Mouse (Mus musculus): ENCODE results near the gene Fbxl13.

Fbxl13 gene

DNA sequence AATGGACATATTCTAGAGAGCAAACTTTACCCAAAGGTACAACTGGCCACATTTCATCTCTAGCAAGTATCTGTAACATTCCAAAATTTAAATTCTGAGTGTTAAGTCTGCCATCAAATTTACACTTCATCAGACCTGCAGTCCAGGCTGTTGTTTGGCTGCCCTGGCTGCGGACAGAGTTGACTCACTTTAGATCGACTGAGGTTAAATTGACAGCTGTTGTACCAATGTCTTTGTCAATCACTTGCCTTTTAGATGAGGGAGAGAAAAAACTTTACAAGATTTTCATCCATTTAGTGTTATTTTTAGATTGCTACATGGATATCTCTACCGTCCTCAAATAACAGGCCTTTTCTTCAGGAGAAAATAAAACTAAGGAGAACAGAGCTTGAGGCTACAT, 126.3 kb downstream of the Fbxl13 start:
- no peak for DNase-seq (ENCODE audit: low spot score)

DNA sequence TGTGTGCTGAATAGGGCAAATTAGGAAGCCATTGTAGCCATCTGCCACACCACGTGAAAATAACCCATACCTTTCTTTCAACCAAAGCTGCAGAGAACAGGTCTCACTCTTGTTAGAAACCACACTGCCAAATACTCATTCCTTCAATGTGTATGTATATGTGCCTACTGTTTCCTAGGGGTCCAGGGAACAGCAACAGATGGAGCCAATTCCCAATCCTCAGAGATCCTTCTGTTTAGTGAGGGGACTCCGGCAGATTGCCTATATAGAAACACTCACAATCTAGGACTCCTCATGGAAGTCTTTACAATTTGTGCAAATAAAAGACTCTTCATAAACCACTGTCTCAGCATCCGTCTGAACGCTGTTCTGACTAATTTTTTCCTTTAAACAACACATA, 127.2 kb downstream of the Fbxl13 start:
- DNase-seq (ENCODE audit: low spot score) = no peak

DNA sequence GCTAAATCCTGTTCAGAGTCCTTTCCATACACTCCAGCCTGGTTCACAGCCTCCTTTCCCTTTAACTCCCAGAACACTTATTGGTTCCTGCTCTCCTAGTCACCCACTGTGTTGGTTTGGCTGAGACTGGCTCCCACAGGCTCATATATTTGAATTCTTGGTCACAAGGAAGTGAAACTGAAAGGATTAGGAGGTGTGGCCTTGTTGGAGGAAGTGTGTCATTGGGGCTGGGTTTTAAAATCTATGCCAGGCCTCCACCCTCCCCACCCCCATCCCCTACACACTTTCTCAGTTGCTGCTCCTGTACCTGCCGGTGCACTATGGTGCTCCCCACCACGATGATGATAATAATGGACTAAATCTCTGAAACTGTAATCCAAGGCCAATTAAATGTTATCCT, 127.9 kb downstream of the Fbxl13 start:
- DNase-seq (ENCODE audit: low spot score) = no peak

DNA sequence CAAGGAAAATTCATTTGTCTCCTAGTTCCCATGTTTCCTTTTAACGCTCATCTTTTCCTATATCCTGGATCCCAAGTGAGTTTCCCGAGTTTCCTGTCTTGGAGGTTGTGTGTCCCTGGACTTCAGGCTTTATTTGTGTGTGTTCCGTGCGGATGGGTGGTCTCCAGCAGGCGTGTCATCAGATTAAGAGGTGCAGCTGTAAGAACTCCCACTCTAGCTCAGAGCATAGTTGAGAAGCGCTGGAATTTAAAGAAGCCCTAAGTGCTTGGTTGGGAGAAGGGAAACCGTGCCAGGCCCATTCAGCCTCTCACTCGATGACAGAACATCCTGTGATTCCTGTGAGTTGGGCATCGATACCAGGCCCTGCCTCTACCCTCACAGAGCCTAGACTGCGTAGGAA, 132.1 kb downstream of the Fbxl13 start:
- DNase-seq (ENCODE audit: low spot score) = no peak

DNA sequence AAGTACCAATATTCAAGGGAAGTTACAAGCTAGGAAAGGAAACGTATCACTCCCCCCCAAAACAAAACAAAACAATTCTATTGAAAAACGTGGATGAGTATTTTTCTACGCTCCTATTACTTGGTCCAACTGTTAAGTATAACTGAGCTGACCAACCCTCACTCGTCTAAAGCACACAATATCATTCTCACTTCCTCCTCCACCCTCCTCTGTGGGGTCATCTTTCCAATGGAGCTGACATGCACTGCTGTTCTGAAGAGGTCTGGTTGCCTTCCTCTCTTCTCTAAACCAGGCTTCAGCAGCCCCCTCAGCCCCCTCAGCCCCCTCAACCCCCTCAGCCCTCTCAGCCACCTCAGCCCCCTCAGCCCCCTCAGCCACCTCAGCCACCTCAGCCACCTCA, 135.6 kb downstream of the Fbxl13 start:
- DNase-seq (ENCODE audit: low spot score) = no peak

DNA sequence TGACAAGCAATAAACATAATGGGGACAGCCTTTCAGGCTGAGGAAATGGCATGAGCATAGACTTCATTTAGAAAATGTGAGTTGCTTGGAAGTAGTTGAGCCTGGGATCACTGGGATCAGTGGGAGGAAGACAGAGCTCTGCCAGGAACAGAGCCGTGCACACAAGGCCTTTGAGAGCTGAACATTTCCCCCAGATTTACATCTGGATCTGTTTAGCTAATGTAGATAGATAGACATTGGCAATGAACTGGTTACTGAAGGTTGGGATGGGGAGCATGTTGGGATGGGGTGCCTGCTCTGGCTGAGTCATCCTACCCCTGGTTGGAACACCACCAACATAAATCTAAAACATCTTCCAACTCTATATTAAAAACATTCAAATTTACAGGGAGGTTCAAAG, 138.5 kb downstream of the Fbxl13 start:
- DNase-seq (ENCODE audit: low spot score) = no peak

DNA sequence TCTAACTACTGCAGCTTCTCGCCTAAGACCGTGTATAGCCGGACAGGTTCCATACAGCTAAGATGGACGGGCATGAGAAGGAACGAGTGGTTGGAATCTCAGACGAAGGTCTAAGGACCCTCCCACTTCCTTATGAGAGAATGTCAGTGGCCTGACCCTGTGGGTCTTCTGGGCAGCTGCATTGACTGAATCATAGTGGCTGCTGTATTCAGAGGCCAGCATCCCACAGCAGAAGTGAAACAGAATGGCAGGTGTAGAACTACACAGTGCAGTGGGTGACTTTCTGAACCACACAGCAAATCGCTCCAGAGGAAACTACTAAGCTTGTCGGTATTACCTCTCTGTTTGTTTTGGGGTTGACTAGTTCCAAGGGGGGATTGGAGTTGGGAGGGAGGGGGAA, 140.3 kb downstream of the Fbxl13 start:
- DNase-seq (ENCODE audit: low spot score) = no peak

DNA sequence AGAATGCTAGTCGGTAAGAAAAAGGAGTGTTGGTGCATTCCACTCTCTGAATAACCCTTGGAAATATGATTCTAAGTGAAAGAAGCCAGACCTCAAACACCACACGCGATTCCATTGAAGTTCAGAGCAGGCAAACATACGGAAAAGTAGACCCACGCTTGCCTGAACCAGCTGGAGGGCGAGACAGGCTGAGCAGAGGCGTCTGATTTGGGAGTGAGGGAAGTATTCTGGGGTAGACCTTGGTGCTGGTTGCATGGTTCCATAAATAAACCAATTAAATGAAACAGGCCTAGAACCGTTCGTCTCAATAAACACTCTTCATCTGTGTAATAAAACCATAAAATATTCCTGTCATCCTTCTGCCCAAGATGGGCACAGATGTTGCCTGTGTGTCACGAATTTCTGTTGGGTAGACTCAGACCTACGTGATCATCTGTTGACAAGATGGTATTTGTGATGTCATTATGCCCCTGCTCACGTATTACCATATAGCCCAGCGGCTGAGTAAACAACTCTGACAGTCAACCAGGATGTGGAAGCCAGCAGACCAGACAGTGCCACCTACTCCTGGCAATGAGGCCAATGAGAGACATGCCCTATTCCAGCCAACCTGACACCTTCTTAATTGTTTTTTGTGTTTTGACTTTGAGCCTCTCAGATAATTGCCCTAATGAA, 142.4 kb downstream of the Fbxl13 start:
- no peak for DNase-seq (ENCODE audit: low spot score)

DNA sequence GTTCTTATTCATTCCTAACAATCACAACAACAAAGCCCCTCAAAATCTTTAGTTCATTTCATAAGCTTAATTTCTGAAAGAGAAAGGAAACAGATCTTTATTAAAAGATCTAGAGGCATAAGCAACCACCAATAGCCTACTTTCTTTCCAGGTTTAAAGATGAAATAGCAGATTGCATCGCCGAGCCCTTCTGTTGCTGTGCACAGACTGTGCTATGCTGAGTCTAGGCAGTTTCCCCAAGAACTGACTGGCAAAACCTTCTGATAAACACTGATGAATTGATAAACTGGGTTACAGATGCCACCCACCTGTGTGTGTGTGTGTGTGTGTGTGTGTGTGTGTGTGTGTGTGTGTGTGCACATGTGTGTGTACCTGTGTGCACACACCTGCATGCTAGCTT, 144.5 kb downstream of the Fbxl13 start:
- no peak for DNase-seq (ENCODE audit: low spot score)

DNA sequence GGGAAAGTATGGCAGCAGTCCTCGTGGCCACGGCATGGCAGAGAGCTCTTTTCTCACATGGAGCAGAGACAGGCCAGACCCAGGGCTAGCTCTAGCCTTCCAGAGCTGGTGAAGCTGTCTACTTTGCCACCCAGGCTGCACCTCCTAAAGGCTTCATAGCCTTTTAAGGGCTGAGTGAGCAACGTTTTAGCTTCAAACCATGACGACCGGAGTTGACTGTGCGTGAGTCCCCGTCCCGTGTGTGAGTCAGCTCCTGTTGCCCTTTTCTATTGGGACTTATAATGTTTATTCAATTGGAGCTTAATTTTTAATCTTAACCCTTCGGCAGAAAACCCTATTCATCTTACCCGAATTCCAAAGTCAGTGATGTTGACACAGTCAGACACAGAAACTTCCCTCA, 145.3 kb downstream of the Fbxl13 start:
- no peak for DNase-seq (ENCODE audit: low spot score)

DNA sequence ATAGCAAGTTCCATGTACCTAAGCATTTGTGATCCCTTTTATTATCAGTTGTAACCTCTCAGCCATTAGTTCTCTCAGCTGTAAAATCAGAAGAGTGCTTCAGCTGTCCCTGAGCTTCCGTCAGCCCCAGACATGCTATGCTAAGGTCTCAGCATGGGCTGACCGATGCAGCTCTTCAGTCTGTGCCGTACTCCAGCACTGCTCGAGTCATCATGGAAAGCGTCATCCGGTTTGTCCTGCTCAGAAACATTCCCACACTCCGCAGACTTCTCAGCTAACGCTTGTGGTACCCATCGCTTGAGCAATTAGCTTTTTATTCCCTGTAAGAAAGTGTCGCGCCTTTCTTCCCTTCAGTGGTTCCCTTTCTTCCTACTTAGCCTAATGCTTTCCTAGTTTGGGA, 146.5 kb downstream of the Fbxl13 start:
- DNase-seq (ENCODE audit: low spot score) = no peak

DNA sequence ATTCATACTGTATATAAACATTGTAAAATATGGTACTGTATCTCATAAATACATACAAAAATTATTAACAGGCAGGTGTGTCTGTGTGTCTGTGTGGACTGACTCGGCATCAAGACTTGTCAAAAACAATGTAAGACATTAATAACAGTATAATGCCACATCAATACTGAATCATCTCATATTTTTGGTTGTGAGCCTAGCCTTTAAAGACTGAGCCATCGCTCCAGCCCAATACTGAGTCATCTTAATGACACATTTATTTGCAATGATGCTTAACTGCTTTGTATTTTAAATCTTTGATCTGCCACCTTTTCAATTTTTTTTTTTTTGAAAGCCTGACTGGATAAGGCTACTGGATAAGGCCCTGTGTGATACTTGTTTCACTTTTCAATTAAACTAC, 146.9 kb downstream of the Fbxl13 start:
- no peak for DNase-seq (ENCODE audit: low spot score)

DNA sequence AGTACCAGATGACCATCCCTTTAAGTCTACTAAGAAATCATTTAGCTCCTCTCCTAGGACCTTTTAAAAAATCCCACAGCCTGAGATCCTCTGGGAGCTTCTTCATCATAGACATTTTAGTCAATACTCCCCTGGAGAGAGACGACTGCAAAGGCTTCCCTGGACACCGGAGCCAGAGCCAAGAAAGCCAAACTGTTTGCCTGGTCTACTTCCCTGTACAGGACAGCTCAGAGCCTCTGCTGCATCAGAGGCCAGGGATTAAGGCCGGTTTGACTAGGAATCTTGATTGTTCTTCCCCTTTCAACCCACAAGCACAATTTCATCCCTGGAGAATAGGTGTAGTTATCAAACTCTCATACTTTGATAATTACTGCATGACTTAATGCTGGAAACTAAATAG, 148.6 kb downstream of the Fbxl13 start:
- no peak for DNase-seq (ENCODE audit: low spot score)

DNA sequence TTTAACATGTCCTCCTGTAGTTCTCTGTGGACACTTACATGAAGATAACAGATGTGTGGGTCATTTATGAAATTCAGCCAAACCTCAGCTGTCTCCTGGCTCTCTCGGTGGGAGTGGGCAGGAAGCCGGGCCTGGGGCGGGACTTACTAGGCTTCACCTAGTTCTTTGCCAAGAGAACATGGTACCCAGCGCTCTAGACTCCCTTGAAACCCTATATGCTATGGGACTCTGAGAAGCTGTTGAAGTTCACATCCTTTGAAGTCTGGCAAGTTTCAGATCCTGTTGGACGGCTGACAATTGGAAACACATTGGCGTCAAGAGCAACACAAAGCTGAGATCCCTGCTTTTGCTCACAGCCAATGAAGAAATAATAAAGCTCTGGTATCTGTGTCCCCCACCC, 149.1 kb downstream of the Fbxl13 start:
- DNase-seq (ENCODE audit: low spot score) = no peak

DNA sequence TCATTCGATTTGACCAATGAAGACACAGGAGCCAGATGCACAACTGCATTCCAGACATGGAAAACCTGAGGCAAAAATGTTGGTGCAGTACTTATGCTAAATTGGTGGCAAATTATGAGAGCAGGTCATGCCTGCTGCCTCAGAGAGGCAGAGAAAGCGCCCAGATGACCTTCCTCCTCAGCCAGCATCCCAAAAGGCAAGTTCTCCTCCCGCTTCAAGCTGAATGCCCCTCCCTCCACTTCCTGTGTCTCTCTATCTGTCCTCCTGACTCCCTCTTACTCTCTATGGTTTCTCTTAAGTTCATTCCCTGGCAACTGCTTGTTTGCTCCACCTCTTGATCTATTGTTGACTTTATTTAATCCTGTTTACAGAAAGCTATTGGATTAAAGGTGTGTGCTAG, 150.7 kb downstream of the Fbxl13 start:
- DNase-seq (ENCODE audit: low spot score) = no peak

DNA sequence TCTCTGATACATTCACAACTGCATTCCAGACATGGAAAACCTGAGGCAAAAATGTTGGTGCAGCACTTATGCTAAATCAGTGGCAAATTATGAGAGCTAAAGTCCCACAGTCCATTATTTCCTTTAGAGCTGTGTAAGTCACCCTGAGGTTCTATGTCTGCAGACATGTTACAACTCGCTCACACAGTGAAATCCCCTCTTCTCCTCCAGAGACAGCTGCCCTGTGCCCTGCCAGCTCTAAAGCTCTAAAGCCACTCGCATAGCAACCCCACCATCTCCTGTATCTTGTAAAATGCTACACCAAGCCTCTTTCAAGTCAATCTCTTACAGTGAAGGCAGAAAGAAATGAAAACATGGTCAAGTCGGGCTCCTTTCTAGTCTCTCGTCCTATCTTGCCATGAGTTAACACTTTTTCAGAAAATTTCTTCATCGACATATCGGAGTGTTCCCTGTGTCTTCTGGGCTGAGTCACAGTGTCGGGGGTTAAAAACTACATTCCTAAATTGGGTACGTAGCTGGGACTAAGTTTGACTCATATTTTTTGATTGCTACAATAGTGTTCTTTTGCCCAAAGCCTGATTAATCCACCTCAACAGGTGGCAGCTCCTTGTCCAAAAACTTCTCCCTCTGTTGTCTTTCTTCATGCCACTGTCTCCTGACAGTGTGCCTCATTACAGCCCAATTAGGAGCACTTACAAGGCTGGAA, 152.0 kb downstream of the Fbxl13 start:
- no peak for DNase-seq (ENCODE audit: low spot score)

DNA sequence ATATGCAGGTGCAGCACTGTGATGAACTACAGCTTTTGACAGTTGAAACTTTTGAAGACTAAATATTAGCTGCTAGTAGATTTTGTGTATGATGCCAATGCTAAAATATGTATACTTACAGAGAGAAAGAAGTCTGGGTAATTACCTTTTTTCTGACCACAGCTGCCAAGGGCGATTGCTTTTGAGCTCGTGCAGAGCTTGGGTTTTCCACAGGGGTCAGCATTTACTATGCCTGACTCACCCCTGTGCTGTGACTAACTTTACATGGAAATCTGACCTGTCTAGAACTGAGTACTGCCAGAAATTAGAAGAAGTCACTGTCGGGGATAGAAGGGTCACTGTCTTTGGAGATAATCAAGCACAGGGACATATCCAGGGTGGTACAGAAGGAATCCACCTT, 153.2 kb downstream of the Fbxl13 start:
- DNase-seq (ENCODE audit: low spot score) = no peak

DNA sequence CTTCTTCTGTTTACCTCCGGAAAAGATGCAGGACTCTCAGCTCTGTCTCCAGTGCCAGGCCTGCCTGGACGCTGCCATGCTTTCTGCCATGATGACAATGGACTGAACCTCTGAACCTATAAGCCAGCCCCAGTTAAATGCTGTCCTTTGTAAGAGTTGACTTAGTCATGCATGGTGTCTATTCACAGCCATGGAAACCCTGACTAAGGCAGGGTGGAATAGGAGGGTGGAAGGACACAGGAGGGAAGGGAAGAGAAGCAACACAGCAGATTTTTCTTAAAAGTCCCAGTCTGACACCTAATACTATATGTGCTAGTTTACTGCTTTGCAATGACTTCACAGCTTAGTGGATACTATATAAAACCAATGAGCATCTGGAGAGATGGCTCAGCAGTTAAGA, 154.0 kb downstream of the Fbxl13 start:
- DNase-seq (ENCODE audit: low spot score) = no peak

DNA sequence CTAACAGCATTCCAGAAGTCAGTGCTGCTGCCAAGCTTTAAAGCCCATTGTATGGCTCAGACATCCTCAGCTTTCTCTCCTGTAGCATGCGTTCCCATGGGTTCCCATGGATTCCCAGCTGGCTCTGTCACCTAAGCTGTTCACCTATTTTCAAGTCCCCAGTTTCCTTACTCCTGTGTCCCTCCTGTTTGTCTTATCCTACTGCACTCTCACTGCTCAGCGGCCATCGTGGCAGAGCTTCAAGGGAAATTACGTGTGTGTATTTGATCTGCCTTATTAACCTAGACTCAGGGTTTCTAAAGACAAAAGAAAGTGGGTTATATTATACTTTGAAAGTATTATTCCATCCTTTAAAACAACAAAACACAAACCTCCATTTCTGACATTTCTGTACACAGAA, 156.3 kb downstream of the Fbxl13 start:
- no peak for DNase-seq (ENCODE audit: low spot score)

DNA sequence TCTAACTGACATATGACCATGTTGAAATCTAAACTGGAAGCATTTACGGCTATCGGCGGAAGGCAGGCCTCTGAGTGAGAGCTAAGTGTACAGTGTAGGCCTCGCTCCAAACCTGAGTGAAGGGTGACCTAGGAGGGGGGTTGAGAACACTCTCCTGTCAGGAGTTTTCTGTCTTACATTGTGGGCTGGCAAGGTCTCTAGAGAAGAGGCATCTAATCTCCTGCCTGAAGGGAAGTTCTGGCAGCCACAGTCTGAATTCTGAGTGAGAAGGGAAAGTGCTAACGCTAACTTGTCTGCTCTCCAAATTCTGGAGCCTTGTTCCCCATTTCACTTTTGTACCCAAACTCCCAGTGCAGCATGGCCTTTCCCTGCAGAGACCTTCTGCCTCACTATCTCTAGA, 156.9 kb downstream of the Fbxl13 start:
- no peak for DNase-seq (ENCODE audit: low spot score)

DNA sequence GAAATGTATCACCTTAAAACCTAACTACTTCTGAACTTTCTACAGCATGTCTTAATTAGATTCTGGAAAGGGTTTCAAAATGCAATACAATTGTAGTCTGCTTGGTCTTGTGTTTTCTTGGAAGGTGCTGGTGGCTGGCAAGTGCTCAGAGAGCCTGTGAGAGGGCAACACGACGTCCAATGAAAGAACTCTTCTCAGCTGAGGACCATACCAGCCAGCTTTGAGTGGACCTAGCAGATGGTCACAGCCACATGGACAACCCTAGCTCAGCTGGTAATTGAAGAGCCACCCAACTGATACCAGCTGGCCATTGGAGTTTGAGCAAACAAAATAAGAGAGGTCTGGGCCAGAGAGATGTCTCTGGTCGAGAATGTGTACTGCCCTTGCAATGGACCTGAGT, 157.7 kb downstream of the Fbxl13 start:
- no peak for DNase-seq (ENCODE audit: low spot score)

DNA sequence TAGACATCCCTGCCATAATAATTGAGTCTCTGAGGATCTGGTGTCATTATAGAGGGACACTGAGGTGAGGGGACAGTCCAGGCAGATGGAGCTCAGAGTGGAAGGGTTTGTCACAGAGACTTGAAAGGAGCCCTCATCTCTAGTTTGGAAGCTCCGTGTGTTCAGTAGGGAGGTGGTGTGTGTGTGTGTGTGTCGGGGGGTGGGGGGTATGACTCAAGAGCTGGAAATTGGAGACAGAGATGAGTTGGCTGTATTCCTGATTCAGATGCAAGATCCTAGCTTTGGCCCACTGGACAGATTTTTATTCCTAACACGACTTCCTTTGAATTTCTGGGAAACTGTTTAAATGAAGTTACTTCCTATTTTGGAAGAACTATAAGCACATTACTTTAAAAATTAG, 158.1 kb downstream of the Fbxl13 start:
- no peak for DNase-seq (ENCODE audit: low spot score)

DNA sequence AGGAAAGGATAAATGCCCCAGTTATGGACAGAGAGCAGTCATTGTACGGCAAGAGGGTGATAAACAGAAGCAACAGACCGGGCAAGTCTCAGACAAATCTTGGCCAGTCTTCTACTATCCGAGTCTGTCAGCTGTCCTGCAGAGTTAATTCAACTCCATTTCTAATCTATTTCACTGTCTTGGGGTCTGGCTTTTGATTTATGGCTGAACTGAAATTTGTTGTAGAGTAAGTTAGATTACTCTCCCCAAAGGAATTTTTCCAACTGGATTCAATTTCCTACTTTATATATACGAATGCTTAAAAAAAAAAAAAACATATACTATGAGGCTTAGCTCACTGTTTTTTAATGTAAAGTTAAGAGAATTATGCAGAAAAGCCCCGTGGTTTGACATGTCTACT, 158.6 kb downstream of the Fbxl13 start:
- DNase-seq (ENCODE audit: low spot score) = no peak

DNA sequence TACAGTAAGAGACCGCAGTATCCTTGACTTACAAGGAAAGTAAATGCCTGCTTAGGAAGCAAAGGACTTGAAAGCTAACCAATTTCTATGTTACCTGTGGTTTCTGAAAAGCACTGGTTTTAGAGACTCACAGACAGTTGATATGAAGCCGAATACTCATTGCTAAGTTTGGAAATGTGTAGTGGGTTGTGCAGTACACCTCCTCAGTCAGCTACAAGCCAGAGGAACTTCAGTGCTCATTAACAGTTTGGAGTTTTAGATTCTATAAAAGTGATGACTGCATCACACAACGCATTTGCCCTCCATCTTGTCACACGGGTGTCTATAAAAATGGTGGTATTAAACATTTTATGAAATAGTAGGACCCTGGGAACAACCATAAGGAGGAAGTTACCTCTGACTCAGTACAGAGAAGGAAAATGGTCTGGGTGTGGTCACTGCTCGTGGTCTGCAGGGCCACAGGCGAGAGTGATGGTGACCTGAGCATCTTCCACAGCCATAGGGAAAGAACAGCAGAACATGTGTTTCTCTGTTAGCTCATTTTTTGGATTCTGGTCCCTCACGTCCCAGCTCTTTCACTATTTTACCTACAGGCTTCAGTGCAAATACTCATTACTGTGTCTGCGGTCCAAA, 160.1 kb downstream of the Fbxl13 start:
- DNase-seq (ENCODE audit: low spot score) = no peak

Measured in testis, postnatal 10 days (tissue).